Mouse (Mus musculus) left cerebral cortex, postnatal 25 days (tissue): ENCODE measurements around the gene Rpl28. TPM values are rescaled to one million over a fixed set of nuclear protein-coding genes. Genes with fewer than 3 reads are reported as not detected.
A peak's percentile ranks its signal among the peaks of the same experiment; 100 is the strongest.
"Not testable (repeated sequence)": the region's sequence is repeated elsewhere in the genome, so short reads cannot be mapped to it uniquely, and the experiment has no call there.

Experiments
- DNase-seq, 2 experiments: peaks; one replicate each; pipeline ENCODE4 v3.0.0; 2022; ENCODE audit warnings: low spot score in 2 of 2, mixed read lengths in 1 of 2
- intact Hi-C: fragments of 180-260 bp; cut with DNase I; formaldehyde crosslinking; loops from one replicate; pipeline ENCODE4 v1.15.1; 2025
- total RNA-seq, 2 experiments: library from RNA; stranded (reverse); gene quantifications; 2 replicates each; pipeline ENCODE4 v1.2.3; 2021

The Rpl28 gene
- total RNA-seq, 2 experiments from 2014 or later, result 428 to 431 TPM

GRCm38 (mm10) chr7:4782130-4782529, 10.5 kb upstream of the Rpl28 start:
- intact Hi-C loops, result no loop called here
- no peak for DNase-seq

GRCm38 (mm10) chr7:4782759-4783158, 9.9 kb upstream of the Rpl28 start, which contains the start of the genes Il11 and Tmem190:
TSS of gene Il11 (minus strand) at chr7:4782859.
TSS of gene Tmem190 (plus strand) at chr7:4782937.
- no peak for DNase-seq
- intact Hi-C loops, result no loop called here

GRCm38 (mm10) chr7:4783667-4784268, 8.9 kb upstream of the Rpl28 start:
- intact Hi-C loops, result no loop called here
- DNase-seq, result peak in 1 of 2 experiments; percentile 69

DNA sequence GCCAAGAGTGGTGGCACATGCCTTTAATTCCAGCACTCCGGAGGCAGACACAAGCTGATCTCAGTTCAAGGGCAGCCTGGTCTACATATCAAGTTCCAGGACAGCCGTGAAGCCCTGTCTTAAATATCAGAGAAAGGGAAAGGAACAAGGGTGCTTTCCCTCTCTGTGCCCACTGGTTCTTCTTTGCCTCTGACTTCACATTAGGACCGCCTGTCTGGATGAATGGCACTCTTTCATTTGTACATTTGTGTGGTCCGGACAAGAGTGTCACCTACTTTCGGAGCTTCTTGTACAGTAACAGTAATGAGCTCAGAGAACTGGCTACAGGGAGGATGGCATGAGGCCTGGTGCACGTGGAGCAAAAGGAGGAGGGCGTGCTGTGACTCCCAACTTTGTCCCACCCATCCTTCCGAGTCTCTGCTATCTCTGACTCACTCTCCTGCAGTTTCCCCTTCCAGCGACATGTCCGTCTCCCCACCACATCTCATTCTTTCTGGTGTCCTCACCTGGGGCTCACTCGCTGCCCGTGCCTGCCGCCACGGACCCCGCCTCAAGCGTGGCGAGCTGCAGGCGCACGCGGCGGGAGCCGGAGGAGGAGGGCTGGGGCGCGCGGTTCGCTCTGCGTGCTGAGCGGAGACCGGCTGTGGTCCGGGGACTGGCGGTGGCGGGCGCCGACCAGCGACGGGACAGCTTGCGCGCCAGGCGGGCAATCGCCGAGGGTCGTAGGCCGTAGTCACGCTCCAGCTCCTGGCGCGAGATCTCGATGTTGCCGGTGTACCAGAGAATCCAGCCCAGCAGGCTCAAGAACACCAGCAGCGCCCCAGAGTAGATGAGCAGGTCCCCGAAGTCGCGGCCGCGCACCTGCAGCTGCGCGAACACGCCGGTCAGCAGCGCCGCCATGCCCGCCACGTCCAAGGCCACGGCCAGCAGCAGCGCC, 3.9 kb upstream of the Rpl28 start:
- peak; percentile 42 to 66 for DNase-seq
- intact Hi-C loops, result loop anchor here (2.0 kb wide), 1 partner anchor 98 kb away; the partner anchor contains the start of gene Brsk1

GRCm38 (mm10) chr7:4789436-4789935, 3.2 kb upstream of the Rpl28 start, which contains the start of gene Tmem238:
TSS of gene Tmem238 (minus strand) at chr7:4789656.
- peak in 1 of 2 experiments; percentile 11 for DNase-seq
- intact Hi-C loops, result loop anchor here (2.0 kb wide), 1 partner anchor 99 kb away; the partner anchor contains the start of gene Brsk1

DNA sequence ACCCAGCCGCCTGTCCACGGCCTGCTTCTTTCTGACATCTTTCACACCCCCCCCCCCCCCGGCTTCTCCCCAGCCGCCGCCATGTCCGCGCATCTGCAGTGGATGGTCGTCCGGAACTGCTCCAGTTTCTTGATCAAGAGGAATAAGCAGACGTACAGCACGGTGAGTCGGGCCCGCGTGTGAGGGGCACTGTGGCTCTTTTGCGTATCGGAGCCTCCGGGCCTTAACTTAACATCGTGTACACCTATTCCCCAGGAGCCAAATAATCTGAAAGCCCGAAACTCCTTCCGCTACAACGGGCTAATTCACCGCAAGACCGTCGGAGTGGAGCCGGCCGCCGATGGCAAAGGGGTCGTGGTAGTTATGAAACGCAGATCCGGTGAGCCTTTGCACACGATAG, 574 bp downstream of the Rpl28 start:
- intact Hi-C loops, result loop anchor here (2.0 kb wide), 1 partner anchor 54 kb away; no protein-coding TSS in a partner anchor
- peak in 1 of 2 experiments; percentile 8 for DNase-seq

DNA sequence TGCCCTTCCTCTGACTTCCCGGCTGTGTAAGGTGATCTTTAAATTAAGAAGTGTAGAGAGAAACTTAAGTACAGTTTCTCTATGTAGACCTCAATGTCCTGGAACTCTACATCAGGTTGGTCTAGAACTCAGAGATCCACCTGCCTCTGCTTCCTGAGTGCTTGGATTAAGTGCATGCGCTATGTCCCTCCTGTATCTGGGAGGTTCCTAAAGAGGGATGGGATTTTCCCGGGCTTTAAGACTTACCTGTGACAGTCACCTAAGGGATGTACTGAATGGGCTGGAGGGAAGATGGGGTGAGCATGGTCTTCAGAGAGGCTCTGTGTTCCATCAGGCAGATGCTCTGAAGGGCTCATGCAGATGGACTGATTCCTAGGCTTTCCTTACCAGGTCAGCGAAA, 1.0 kb downstream of the Rpl28 start:
- intact Hi-C loops, result loop anchor here (2.0 kb wide), 1 partner anchor 55 kb away; no protein-coding TSS in a partner anchor
- no peak for DNase-seq

GRCm38 (mm10) chr7:4794631-4795168, 2.0 kb downstream of the Rpl28 start:
- DNase-seq, result no peak
- intact Hi-C loops, result loop anchor here (5.0 kb wide), 1 partner anchor 172 kb away; no protein-coding TSS in a partner anchor

- intact Hi-C loops, result loop anchor here (5.0 kb wide), 1 partner anchor 174 kb away; no protein-coding TSS in a partner anchor
- peak; percentile 41 to 52 for DNase-seq
Observed at GRCm38 (mm10) chr7:4795767-4796433, 3.2 kb downstream of the Rpl28 start.

DNA sequence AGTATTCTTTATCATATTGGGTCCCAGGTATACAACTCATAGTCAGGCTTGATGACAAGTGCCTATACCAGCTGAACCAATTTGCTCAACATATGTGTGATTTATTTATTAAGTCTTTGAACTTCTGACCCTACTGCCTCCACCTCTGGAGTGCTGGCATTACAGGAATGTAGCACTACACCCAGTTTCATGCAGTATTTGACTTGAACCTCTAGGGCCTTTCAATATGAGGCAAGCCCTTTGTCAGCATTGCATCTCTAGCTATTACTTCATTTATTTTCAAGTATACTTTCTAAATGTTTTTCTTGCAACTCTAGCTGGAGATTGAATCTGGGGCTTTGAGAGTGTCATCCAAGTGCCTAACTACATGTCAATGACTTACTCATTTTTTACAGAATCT, 9.6 kb downstream of the Rpl28 start:
- no peak for DNase-seq
- intact Hi-C loops, result no loop called here

- peak in 1 of 2 experiments; percentile 58 for DNase-seq
- intact Hi-C loops, result loop anchor here (2.0 kb wide), 1 partner anchor 250 kb away; no protein-coding TSS in a partner anchor
Observed at GRCm38 (mm10) chr7:4806716-4807115, 14.0 kb downstream of the Rpl28 start.

- intact Hi-C loops, result loop anchor here (1.0 to 5.0 kb wide), 3 partner anchors 111 to 264 kb away; partner anchors contain the start of genes Nat14 and Syt5
- not testable (repeated sequence) for DNase-seq
Observed at GRCm38 (mm10) chr7:4811131-4811530, 18.5 kb downstream of the Rpl28 start.

- no peak for DNase-seq
- intact Hi-C loops, result loop anchor here (1.0 to 5.0 kb wide), 3 partner anchors 110 to 265 kb away; partner anchors contain the start of genes Nat14 and Syt5
Observed at GRCm38 (mm10) chr7:4811842-4812302, 19.2 kb downstream of the Rpl28 start.

- DNase-seq, result peak; percentile 98 to 100
- intact Hi-C loops, result loop anchor here (5.0 kb wide), 2 partner anchors 110 to 265 kb away; partner anchors contain the start of genes Nat14 and Syt5
Observed at GRCm38 (mm10) chr7:4812303-4813104, 19.8 kb downstream of the Rpl28 start, which contains the start of gene Ube2s. TSS of gene Ube2s (minus strand) at chr7:4812590.

GRCm38 (mm10) chr7:4813105-4813791, 20.6 kb downstream of the Rpl28 start:
- no peak for DNase-seq
- intact Hi-C loops, result loop anchor here (5.0 kb wide), 2 partner anchors 109 to 266 kb away; partner anchors contain the start of genes Nat14 and Syt5

GRCm38 (mm10) chr7:4816559-4816958, 23.9 kb downstream of the Rpl28 start:
- DNase-seq, result no peak
- intact Hi-C loops, result no loop called here

GRCm38 (mm10) chr7:4820925-4821324, 28.3 kb downstream of the Rpl28 start:
- intact Hi-C loops, result not testable (repeated sequence)

More at GRCm38 (mm10) chr7:4820925-4821324, 28.3 kb downstream of the Rpl28 start:
- not testable (repeated sequence) for DNase-seq
